In genomic region chr1:127679498-127680133, GRCm38 (mm10) we compare ENCODE assay signal across 8 mouse cellular contexts. TPM values are rescaled to one million over a fixed set of nuclear protein-coding genes. Genes with fewer than 3 reads are reported as not detected.
A peak's percentile ranks its signal among the peaks of the same experiment; 100 is the strongest.
DNase-seq lines count a peak whose midpoint lies in the region; ATAC-seq and TF ChIP-seq lines count a peak whose summit lies in the region.

Gene Tmem163 (minus strand): TSS chr1:127679548.

- no peak for ATAC-seq in intestine, embryonic 14.5 days (replicated peaks; ENCODE audit: low FRiP score, low TSS enrichment, low read depth)
- ATAC-seq in intestine, embryonic 16.5 days, result no peak
- ATAC-seq in Patski, result no peak
- no peak for ATAC-seq in midbrain, embryonic 12.5 days (ENCODE audit: low FRiP score, low read depth)

- H3K4me1 ChIP-seq in intestine, embryonic 14.5 days (replicated peaks; ENCODE audit: control insufficient read depth, insufficient read depth, low read length), result peaks cover 9% of the 10 kb centered on the region
- H3K4me1 ChIP-seq in intestine, embryonic 16.5 days (ENCODE audit: control insufficient read depth, insufficient read depth, low read length), result peaks cover 13% of the 10 kb centered on the region
- H3K4me1 ChIP-seq in limb, embryonic 10.5 days, result peaks cover 18% of the 10 kb centered on the region
- peaks cover 24% of the 10 kb centered on the region; the same call in 1 of the 2 replicates for H3K4me1 ChIP-seq in midbrain, embryonic 12.5 days
- H3K4me1 ChIP-seq in testis, adult 2 months (ENCODE audit: control insufficient read depth, insufficient read depth, low read length), result peaks cover 15% of the 10 kb centered on the region

- POLR2A ChIA-PET in Patski (lab: Charles Lee), result no interaction called here

- WGBS in intestine, embryonic 14.5 days, result 21% methylated on average over 18 of the region's 18 CpGs
- WGBS in intestine, embryonic 16.5 days, result 17% methylated on average over 18 of the region's 18 CpGs
- WGBS in limb, embryonic 10.5 days, result 20% methylated on average over 18 of the region's 18 CpGs
- 12% methylated on average over 18 of the region's 18 CpGs for WGBS in midbrain, embryonic 12.5 days

- peaks cover 59% of the 10 kb centered on the region for H3K27me3 ChIP-seq in intestine, embryonic 14.5 days (replicated peaks; ENCODE audit: control insufficient read depth, insufficient read depth, low read length)
- peaks cover 43% of the 10 kb centered on the region for H3K27me3 ChIP-seq in intestine, embryonic 16.5 days (replicated peaks; ENCODE audit: control insufficient read depth, insufficient read depth, low read length)
- H3K27me3 ChIP-seq in Patski, result peaks cover 55% of the 10 kb centered on the region
- H3K27me3 ChIP-seq in limb, embryonic 10.5 days (ENCODE audit: low read depth, poor library complexity, severe bottlenecking), result peaks cover 60% of the 10 kb centered on the region
- H3K27me3 ChIP-seq in midbrain, embryonic 12.5 days, result peaks cover 54% of the 10 kb centered on the region
- peaks cover 3% of the 10 kb centered on the region; the same call in 1 of the 2 replicates for H3K27me3 ChIP-seq in testis, adult 2 months (ENCODE audit: control insufficient read depth, insufficient read depth, low read length)

- no peak for TF ChIP-seq POLR2A in testis, adult 2 months (IDR thresholded peaks at IDR 0.05; ENCODE audit: control insufficient read depth, low read depth, low read length)

- H3K9me3 ChIP-seq in intestine, embryonic 14.5 days (ENCODE audit: control insufficient read depth, low read length), result no peaks in the 10 kb centered on the region
- H3K9me3 ChIP-seq in intestine, embryonic 16.5 days (ENCODE audit: control insufficient read depth, low read length), result no peaks in the 10 kb centered on the region
- no peaks in the 10 kb centered on the region for H3K9me3 ChIP-seq in limb, embryonic 10.5 days (replicated peaks)
- H3K9me3 ChIP-seq in midbrain, embryonic 12.5 days, result no peaks in the 10 kb centered on the region

- no peak within 1 kb of the TSS for H3K27ac ChIP-seq in intestine, embryonic 14.5 days (ENCODE audit: low read depth)
- no peak within 1 kb of the TSS for H3K27ac ChIP-seq in intestine, embryonic 16.5 days (ENCODE audit: low read length)
- H3K27ac ChIP-seq in limb, embryonic 10.5 days, result no peak within 1 kb of the TSS
- H3K27ac ChIP-seq in midbrain, embryonic 12.5 days (replicated peaks), result peak within 1 kb of the TSS; percentile 83
- no peak within 1 kb of the TSS for H3K27ac ChIP-seq in testis, adult 2 months (ENCODE audit: control insufficient read depth, insufficient read depth, low read depth, low read length)

- no peak within 1 kb of the TSS for H3K4me3 ChIP-seq in intestine, embryonic 14.5 days (ENCODE audit: low read depth, low read length)
- H3K4me3 ChIP-seq in intestine, embryonic 16.5 days (ENCODE audit: low read length), result no peak within 1 kb of the TSS
- 0 out of 2 replicates have a peak within 1 kb of the TSS, but pooled peaks have one; percentile 61 for H3K4me3 ChIP-seq in limb, embryonic 10.5 days
- peak within 1 kb of the TSS; percentile 68 for H3K4me3 ChIP-seq in midbrain, embryonic 12.5 days
- no peak within 1 kb of the TSS for H3K4me3 ChIP-seq in testis, adult 2 months (ENCODE audit: control insufficient read depth, low read depth, low read length)

- H3K9ac ChIP-seq in intestine, embryonic 14.5 days (ENCODE audit: low read length), result no peak within 1 kb of the TSS
- no peak within 1 kb of the TSS for H3K9ac ChIP-seq in intestine, embryonic 16.5 days (ENCODE audit: low read depth, low read length)
- H3K9ac ChIP-seq in midbrain, embryonic 12.5 days (replicated peaks), result peak within 1 kb of the TSS; percentile 78

- no peaks in the 10 kb centered on the region for H3K36me3 ChIP-seq in intestine, embryonic 14.5 days (ENCODE audit: control insufficient read depth, insufficient read depth, low read length)
- no peaks in the 10 kb centered on the region for H3K36me3 ChIP-seq in intestine, embryonic 16.5 days (ENCODE audit: control insufficient read depth, insufficient read depth, low read length)
- H3K36me3 ChIP-seq in limb, embryonic 10.5 days, result no peaks in the 10 kb centered on the region
- H3K36me3 ChIP-seq in midbrain, embryonic 12.5 days, result no peaks in the 10 kb centered on the region
- H3K36me3 ChIP-seq in testis, adult 2 months (ENCODE audit: control insufficient read depth, insufficient read depth, low read length), result no peaks in the 10 kb centered on the region

- CTCF ChIA-PET in Patski (lab: Charles Lee), result interaction anchor here (0.6 to 1.0 kb wide), 2 partner anchors 16 to 180 kb away, joined by 3 to 4 read pairs; no protein-coding TSS in a partner anchor

- in situ Hi-C loops in Patski (cut with MboI; ENCODE audit: low pct_unique_long_range_greater_than_20kb), result loop anchor here (5.0 kb wide), 1 partner anchor 182 kb away; no protein-coding TSS in a partner anchor

- DNase-seq in intestine, embryonic 14.5 days (ENCODE audit: low spot score), result peak; percentile 55
- no peak for DNase-seq in Patski (ENCODE audit: low read depth, low spot score)
- peak; percentile 66 for DNase-seq in embryo, embryonic 10 days (ENCODE audit: low spot score)
- peak; percentile 32 for DNase-seq in heart, postnatal 4 days
- peak; percentile 66 for DNase-seq in limb, embryonic 10.5 days (ENCODE audit: low spot score)

- peak; percentile 76 for TF ChIP-seq CTCF in Patski (IDR thresholded peaks at IDR 0.05)
- TF ChIP-seq CTCF in testis, adult 2 months (IDR thresholded peaks at IDR 0.05; ENCODE audit: control insufficient read depth, insufficient read depth, insufficient replicate concordance, low read depth, low read length), result peak; percentile 71; the same call in 1 of the 2 replicates

- H3K4me2 ChIP-seq in intestine, embryonic 14.5 days (ENCODE audit: low read length), result peak within 1 kb of the TSS; percentile 98
- H3K4me2 ChIP-seq in intestine, embryonic 16.5 days (ENCODE audit: low read depth, low read length), result no peak within 1 kb of the TSS
- peak within 1 kb of the TSS; percentile 93 for H3K4me2 ChIP-seq in midbrain, embryonic 12.5 days (replicated peaks)

RNA-seq across cellular contexts. Expression of gene Tmem163, which starts in this region (rescaled TPM):
- 0.36 and 0.84 TPM in 2 replicates for polyA plus RNA-seq in intestine, embryonic 14.5 days (2014; fragmentation: Nextera tagmentation; extraction: Ambion mirVana)
- polyA plus RNA-seq in intestine, embryonic 16.5 days (2015; fragmentation: Nextera tagmentation; extraction: Ambion mirVana), result 0.48 and 0.62 TPM in 2 replicates
- polyA plus RNA-seq in Patski (2021), result not detected
- 10 to 100 TPM; 13.8 to 14.7 TPM for total RNA-seq in heart, postnatal 4 days (2021)
- polyA plus RNA-seq in limb, embryonic 10.5 days (2016; fragmentation: Nextera tagmentation; extraction: Ambion mirVana), result 1.5 and 3.5 TPM in 2 replicates
- 55.1 and 55.2 TPM in 2 replicates for polyA plus RNA-seq in midbrain, embryonic 12.5 days (2016; fragmentation: Nextera tagmentation; extraction: Ambion mirVana)
- polyA plus RNA-seq in testis, adult 2 months (2012; rRNA removed), result 0.22 and 0.30 TPM in 2 replicates

Comparison
In these comparisons a context has a peak if more than half of its experiments do, and no peak if none do; other contexts are left out.
1. RNA of gene Tmem163 (polyA plus RNA-seq): 55.1 to 55.2 TPM in midbrain, embryonic 12.5 days; 1.5 to 3.5 TPM in limb, embryonic 10.5 days, 0.36 to 0.84 TPM in intestine, embryonic 14.5 days, 0.48 to 0.62 TPM in intestine, embryonic 16.5 days, 0.22 to 0.30 TPM in testis, adult 2 months and not detected in Patski (single experiment); every median in the first group is over 10 times any median in the second.
2. Peak in DNase-seq and H3K4me2 ChIP-seq in intestine, embryonic 14.5 days; RNA of the gene not detected or under 1 TPM.
3. H3K4me3 ChIP-seq: peak in limb, embryonic 10.5 days (single experiment) and midbrain, embryonic 12.5 days (single experiment); none in intestine, embryonic 14.5 days (single experiment), intestine, embryonic 16.5 days (single experiment) and testis, adult 2 months (single experiment).